Mouse (Mus musculus) c-Kit-negative CD71-positive TER-119-positive erythroid progenitor cells, embryonic 14.5 days (primary cell): Measurements from ENCODE around the gene Zfhx3.

Experiments used
- DNase-seq: peaks from one replicate; pipeline ENCODE4 v3.0.0-alpha.2; 2013; ENCODE audit warnings: low read depth, low spot score

Gene Zfhx3

DNA sequence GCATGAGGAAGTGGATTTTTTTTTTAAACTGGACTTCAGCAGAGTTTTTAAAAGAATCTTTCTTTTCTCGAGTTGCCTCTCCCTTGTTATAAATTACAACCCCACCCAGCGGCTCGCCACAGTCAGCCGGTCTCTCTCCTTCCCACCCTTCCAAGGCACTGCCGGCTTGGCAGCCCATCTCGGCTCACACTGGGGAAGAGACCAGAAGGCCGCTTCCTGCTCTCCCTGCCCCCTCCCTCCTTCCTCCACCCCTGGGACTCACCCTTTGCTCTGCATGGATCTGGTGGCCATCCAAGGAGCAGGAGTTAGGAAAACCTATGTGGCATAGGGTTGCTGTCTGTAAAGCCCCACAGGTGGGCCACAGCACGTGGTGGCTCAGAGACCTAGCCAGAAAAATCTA, 705.1 kb downstream of the Zfhx3 start:
- DNase-seq = no peak

DNA sequence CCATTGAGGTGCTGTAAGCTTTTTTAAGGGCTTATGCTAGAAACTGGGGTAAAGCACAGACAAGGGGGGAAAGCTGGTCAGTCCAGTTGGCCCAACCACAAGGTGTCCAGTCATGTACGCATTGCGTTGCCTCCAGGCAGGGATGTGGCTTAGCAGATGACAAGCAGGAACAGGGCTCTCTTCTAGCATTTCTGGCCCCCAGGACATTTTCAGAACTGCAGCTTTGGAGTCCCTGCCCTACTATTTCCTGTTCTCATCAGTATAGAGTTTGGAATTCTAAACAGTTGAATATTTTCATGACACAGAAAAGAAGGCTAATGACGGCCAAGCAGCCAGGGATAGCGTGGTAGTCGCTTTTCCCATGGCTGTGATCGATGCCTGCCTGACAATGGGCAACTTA, 706.5 kb downstream of the Zfhx3 start:
- no peak for DNase-seq

DNA sequence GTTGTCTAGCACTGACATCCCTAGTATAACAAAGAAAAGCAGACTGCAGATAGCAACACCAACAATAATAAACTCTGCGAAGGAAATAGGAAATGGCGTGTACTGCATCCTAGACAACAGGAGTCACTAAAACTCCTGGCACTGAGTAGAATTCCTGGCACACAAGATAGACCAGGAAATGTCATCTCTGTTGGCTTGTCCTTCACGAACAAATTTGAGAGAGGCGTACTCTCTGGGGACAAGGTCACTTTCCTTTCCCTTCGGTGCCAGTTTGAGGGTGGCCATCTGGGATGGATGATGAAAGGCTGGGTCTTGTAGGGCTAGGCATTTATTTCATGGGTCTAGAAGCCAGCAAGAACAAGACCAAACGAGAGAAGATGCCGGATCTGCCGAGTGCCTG, 708.4 kb downstream of the Zfhx3 start:
- no peak for DNase-seq

DNA sequence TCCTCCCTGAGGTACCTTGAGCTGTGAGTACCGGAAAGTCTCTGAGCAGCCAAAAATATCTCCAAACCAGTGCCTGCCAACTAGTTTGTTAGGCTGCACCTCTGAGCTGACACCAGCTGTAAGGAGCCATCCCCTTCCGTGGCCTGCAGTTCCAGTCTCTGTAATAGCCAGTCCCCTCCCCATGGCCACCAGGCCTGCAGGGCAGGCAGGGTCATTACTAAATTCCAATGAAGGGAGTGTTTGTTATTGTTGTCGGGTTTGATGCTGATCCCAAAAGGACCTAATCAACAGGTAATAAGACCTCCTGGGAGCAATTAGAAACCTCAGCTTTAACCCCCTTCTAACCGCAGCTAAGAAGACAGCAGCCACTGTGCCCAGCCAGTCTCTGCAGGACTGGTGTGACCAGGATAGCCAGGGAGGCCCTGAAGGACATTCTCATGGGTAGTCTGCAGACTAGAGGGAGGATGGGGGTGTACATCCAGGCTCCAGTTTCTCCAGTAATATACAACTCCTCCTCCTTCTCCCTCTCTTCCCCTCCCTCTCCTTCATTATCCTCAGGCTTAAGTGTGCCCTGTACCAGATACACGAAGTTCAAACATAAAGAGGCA, 719.1 kb downstream of the Zfhx3 start:
- no peak for DNase-seq

DNA sequence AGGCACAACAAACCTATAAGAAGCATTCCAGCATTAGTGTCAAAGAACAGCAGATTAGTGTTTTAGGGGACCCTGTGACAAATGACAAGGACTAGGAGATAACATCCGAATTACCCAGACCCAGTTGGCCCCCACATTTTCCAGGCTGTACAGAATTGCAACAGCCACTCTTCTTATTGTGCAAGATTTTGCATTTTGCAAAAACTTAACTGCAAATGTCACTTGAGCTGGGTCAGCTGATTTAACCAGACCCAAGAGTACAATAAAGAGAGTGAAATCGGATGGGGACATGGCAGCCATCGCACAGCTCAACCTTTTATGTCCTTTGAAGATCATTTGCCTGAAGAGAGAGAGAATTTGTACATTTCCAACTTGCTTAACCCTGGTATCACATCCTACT, 720.3 kb downstream of the Zfhx3 start:
- no peak for DNase-seq

DNA sequence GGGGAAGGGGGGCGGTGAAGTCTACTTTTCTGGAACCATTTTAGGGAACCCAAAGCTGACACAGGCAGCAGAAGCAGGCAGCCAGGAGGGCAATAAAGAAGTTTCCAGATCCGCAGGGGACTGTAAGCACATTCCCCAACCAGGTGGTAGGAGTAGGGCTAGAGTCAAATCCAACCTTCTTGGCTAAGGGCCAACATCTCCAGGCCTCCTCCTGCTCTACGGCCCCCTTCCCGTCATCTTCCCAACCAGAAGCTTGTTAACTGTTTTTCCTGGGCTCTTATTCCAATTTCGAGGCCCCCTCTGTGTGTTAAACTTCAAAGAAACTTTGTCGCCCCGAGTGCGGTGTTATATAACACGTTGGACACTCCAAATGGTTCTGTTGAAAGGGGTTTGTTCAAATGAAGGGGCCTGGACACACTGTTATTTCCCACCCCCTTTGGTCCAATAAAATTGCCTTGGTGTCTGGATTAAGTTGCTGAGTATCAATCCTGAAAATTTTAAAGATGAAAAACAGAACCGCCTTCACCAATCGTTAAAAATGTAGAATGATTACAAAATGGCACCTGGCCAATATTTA, 729.6 kb downstream of the Zfhx3 start:
- no peak for DNase-seq

DNA sequence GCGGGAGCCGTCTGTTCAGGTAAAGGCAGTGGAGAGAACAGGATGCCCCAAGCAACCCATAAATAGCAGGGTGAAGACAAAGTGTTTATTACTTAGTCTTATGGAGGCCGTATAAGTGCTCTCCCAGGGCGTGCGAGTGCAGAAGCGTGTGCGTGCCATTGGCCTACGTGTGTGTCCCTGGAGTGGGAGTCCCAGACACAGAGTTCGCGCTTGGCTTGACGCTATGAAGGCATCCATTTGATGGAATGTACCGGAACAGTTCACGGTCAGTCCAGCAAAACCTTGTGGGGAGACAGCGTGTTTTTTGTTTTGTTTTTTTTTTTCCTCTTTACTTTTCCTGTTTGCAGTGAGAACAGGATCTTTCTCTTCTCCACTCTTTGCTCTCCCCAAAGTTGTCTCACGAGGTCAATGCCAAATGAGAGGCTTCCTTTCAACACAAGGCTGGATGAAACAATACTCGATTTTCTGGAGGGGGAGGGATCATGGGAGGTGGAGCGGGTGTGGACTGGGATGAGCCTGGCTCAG, 732.6 kb downstream of the Zfhx3 start:
- no peak for DNase-seq

DNA sequence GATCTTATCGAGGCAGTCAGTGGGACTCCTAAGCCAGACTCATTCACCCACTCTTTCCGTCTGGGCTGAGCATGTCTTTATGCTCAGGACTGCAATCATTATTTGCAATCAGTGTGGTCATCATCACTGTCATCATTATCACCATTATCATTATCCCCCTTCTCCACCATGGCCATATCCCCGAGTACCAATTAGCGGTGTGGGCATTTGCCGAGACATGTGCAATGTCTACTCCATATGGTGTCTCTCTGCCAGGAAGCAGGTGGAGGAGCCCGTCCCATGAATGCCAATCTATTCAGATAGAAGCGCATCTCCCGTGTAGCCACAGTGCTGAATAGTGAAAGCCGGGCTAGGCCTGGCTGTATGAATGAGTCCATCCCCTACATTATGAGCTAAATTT, 747.2 kb downstream of the Zfhx3 start:
- no peak for DNase-seq

DNA sequence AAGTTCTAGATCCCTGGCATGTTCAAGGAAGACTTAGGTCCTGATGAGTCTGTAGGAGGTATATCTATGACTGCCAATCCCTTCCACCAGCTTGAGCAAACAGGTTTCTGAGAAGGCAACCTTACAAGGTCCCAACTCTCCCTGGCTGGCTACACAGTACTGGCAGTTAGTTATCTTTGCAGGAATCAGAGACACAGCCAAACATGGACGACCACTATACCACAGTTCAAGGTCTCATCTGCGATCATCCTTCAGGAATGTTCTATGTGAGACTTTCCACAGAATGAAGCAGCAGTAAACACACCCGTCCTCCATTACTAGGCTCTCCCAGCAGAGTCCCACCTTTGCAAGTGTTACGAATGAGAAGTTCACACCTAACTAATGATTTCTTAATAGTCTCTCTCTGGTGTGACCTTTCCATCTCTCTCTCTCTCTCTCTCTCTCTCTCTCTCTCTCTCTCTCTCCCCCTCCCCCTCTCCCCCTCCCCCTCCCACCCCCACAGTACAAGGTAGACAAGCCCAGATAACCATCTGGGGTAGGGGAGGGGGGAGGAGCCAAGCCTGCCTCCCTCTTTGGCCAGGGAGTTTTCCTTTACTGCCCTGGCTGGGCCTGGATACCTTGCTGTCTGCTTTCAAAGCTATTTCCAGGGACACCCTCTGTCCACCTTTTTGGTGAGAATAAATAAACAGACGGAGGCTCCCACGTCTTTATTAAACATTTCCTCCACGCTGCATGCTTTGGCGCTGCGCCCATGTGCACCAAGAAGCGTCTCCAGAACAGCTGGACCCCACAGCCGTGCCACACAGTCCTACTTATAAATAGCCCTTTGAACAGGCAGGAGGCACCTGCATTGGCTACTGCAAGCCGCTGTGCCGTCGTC, 748.4 kb downstream of the Zfhx3 start:
- DNase-seq = no peak

DNA sequence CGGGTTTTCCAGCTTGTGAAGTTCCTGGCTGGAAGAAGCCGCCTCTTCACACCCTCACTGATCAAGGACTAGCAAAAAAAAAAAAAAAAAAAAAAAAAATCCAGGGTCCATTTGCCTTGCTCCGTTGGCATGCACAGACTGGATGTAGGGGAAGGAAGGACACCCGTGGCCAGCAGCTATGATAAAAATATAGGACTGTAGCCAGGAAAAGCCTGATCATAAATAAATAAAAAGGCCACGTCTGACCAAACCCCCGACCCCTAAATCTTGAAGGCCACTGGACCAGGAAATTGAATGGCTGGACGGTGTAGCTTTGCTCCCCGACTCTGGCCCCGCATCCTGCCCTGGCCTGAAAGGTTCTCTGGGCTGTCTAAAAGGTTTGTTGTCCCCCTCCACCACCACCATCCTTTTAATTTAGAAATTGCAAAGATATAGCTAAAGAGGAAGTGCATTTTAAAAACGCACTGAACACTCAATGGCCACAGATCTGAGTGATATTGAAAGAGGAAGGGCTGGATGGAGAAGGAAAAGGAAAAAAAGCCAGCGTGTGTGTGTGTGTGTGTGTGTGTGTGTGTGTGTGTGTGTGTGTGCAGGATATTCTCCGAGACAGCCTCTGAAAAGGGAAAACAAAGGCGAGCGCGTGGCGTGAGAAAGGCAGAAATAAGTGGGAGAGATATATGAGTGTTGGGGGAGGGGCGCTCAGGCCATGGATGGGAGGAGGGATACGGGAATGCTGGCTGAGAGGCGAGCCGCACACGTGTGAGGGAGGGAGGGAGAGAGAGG, 749.2 kb downstream of the Zfhx3 start:
- no peak for DNase-seq

DNA sequence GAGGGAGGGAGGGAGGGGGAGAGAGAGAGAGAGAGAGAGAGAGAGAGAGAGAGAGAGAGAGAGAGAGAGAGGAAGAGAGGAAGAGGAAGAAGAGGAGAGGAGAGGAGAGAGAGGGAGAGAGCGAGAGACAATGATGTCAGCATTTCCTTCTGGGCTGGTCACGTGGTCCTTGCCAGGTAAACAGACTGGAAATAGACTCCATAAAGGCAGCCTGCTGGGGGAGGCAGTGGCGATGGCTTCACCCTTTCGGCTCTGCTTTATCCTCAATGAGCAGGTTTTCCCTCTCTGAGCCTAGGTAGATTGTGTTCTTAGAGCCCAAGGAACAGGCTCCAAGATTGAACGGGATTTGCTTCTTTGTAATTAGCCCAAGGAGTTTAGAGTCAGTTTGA, 749.8 kb downstream of the Zfhx3 start:
- no peak for DNase-seq

DNA sequence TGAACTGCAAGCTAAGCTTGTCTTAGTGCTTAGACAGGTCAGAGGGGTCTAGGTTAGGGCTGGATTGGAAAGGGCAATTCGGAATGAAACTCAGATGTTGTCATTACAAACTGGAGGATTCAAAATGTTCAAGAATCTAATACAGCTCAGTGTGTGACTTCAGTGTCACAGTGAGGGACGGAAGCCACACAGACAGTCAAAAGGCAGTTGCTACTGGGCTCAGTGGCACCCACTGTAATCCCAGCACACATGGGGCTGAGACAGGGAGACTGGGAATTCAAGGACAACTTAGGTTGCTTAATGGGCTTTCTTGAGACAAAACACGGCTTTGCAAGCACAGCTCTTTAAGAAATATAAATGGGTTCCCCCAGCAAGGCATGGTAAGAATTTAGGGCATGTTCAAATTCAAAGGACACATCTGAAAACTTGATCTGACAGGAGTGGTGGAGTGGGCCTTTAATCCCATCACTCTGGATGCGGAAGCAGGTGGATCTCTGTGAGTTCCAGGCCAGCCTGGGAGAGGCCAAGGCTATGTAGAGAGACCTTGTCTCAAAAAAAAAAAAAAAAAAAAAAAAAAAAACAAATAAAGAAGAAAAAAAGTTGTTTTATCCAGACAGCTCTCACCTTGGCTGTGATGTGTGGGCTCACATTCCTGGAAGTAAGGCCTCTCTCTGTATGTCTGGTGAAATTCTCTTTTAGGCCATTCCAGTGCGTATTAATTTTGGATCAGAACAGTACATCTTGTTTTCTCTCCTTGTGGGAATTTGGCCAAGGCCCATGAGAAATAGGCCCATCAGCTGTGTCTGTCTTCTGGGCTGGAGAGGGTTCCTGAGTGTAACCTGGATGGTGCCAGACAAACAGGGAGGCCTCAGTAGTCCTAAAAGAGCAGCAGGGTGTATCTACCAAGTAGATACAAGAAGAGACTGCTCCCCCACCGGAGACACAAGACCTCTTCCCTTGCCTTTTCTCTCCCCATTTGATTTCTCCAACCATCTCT, 750.5 kb downstream of the Zfhx3 start:
- no peak for DNase-seq

DNA sequence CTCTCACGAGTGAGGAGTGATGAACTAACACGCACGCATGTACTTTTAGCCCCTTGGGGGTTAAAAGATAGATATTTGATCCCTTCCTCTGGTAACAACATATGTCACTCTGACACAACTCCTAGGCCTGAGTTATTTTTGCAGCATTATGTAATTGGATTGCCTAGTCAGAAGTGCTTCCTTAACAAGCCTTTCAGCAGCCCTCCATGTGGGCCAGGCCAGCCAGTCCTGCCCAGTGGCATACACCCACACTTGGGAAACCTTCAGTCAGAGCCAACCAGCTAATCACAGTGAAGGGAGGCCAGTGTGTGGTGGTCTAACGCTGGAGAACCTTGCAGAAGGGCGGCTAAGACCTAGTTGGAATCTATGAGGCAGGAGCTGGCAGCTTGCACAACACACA, 751.4 kb downstream of the Zfhx3 start:
- DNase-seq = no peak

DNA sequence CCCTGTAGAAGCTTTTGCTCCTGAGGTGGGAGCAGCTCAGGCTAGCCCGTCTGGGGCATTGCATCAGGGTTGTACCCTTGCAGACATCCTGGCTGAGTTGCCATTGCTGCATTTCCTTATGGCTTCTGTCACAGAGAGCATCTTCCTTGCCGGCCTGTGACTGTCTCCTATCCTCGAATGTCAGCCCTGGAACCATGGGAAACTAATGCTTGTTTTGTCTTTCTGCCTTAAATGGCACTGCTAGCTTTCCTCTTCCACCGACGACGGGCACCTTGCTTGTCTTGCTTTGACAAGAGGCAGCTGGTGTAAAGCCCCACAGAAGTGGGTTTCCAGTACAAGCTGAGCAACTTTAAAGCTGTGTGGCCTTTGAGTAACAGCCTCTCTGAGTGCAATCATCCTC, 752.1 kb downstream of the Zfhx3 start:
- DNase-seq = no peak

DNA sequence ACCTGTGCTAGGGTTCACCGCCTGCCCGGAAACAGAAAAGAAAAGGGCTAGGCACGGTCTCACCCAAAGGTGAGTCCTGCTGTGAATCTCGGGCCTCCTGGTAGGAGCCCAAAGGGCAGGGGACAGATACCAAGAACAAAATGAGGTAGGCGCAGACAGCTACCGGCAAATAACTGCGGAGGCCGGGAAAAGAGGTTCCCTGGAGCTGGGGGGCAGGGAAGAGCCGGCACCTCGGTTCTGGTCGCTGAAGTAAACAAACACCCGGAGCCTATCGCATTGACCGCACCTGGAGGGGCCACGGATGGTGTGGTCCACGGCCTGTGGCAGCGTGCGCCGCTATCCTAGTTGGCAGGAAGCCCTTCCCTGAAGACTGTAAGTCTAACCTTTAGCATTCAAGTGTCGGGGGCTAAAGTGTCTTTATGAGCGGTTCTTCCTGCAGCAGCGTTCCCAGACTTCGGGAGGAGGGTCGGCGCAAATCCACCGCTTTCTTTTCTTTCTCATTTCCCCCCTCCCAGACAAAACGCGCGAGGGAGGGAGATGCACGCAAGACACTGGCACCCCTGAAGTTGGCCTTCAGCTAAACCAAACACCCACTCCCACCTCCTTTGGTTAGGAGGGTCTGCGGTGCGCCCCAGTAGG, 752.9 kb downstream of the Zfhx3 start:
- no peak for DNase-seq

DNA sequence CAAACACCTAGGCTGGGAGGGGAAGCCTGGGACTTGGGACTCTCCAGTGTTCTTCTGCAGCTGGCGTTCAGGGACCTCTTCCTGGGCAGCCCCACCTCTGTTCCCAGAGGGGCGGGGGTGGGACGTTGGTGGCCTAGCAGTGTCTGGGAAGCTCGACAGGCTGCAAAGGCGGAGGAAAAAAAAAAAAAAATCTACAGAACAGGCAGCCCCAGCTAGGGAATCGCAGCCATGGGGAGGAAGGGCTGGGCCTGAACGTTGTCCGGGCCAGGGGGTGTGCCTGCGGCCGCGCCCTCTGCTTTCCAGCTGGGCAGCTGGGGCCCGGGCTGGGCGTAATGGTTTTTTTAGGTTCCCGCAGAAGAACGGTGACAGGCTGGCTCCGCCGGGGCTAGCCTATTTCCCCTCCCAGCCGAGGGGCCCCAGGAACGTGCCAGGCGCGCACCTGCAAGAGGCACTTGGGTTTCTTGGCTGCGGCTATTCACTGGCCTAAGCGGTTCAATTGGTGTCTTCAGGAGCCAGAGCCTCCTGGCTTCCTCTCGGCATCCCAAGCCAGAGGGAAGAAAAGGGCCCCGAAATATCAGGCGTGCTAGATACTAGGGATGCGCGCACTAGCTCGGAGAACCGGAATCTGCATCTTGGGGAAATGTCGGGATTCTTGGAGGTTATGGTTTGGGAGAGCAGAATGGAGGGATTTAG, 753.6 kb downstream of the Zfhx3 start:
- DNase-seq = no peak

DNA sequence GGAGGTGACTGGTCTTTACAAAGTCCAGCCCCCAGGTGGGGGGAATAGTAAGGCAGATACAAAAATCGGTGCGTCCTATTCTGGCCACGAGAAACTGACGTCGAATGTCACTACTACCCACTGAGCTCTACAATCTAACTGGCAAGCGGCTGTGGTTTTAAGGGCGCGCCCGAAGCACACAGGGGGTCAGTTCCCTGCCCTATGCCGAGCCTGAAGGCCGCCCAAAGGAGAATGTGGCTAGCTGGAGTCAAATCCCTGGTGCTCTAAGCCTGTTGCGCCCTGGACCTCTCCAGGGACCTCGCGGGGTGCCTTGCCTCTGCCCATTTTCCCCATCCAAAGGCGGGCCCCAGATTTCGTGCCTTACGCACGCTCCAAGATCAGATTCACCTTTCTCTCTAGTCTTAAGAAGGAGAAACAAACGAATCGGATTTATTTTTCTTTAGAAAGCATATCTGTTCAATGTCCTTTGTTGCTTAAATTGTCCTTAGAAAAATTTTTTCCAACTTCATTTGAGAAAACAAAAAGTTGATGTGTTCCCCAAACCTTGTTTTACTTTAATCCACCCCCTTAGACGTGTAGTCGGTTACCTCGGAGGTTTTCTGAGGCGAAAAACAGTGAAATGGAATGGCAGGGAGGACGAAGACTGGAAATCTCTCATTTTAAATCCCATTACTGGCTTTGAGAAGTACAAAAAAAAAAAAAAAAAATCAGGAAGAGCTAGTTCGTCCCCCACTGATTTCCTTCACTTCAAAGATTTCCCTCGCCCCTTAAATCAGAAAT, 754.4 kb downstream of the Zfhx3 start:
- DNase-seq = no peak

DNA sequence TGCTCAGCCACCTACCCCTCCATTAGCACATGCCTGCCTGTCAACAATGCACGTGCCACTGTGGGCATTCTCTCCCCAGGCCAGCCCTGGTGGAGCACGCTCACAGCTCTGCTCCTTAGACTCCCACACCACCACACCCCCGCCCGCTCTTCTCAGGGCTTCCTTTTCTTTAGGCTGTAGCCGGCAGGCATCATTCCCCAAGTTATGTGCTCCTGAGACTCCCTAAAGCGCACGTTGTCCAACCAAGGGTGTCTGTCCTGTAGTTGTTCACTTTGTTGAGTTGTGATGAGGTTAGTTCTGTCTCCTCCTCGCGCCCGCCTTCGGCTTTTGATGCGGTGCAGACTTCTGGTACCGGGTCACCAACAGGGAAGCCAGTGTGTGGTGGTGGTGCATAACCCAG, 755.1 kb downstream of the Zfhx3 start:
- no peak for DNase-seq

DNA sequence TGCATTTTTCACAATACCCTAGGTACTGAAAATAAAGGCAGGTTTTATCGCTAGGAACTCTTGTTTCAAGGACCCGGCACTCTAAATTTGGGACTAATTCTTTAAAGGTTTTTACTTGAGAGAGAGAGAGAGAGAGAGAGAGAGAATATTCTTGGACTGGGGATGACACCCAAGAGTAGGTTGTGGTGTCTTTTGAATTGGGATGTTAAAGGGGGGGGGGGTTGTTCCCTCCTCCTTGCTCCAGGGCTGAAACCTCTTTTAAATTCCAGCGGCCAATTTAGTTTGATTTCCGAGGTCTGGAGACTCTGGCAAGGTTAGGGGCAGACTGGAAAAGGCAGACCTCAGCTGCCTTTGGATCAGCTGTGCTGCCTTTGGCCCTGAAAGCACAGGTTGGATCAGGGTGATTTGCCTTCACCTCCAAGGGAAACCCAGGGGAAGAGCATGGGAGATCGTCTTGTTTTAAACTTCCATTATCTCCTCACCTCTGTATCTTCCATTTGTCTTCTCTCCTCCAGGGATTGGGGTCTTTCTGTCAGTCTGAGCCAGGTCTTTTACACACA, 755.7 kb downstream of the Zfhx3 start:
- DNase-seq = no peak
